11 mouse cellular contexts compared by ENCODE assay signal in genomic region chr16:33921514-33921913, GRCm38 (mm10). TPM values are rescaled to one million over a fixed set of nuclear protein-coding genes. Genes with fewer than 3 reads are reported as not detected.
DNase-seq lines count a peak whose midpoint lies in the region; ATAC-seq and TF ChIP-seq lines count a peak whose summit lies in the region.
"Had no signal": no experiment of that assay in that cellular context is flagged by ENCODE, and none has a peak within 500 bp of the region (broad histone marks: within the 10 kb centered on the region; RNA-seq: fewer than 3 reads in every experiment).

No protein-coding gene starts in this region.

- no peak for TF ChIP-seq CTCF in kidney, postnatal 0 days (IDR thresholded peaks at IDR 0.05; ENCODE audit: low read depth)

- no peak for ATAC-seq in forebrain, embryonic 15.5 days (replicated peaks)
- no peak for ATAC-seq in kidney, postnatal 0 days (replicated peaks; ENCODE audit: low FRiP score, low read depth)
- no peak for ATAC-seq in intestine, embryonic 16.5 days
- ATAC-seq in megakaryocyte progenitor cell, adult 5-6 weeks (replicated peaks; ENCODE audit: poor library complexity), result peak; percentile 48
- ATAC-seq in midbrain, embryonic 13.5 days, result no peak
- ATAC-seq: forebrain, embryonic 14.5 days; midbrain, embryonic 16.5 days had no signal

- no peaks in the 10 kb centered on the region for H3K27me3 ChIP-seq in forebrain, embryonic 10.5 days (ENCODE audit: poor library complexity, severe bottlenecking)
- no peaks in the 10 kb centered on the region for H3K27me3 ChIP-seq in forebrain, embryonic 15.5 days
- H3K27me3 ChIP-seq in kidney, postnatal 0 days (ENCODE audit: insufficient read depth, low read length), result no peaks in the 10 kb centered on the region
- H3K27me3 ChIP-seq in intestine, embryonic 16.5 days (replicated peaks; ENCODE audit: control insufficient read depth, insufficient read depth, low read length), result no peaks in the 10 kb centered on the region
- no peaks in the 10 kb centered on the region for H3K27me3 ChIP-seq in midbrain, embryonic 13.5 days

- peaks cover 32% of the 10 kb centered on the region for H3K4me1 ChIP-seq in forebrain, embryonic 10.5 days
- peaks cover 6% of the 10 kb centered on the region for H3K4me1 ChIP-seq in forebrain, embryonic 15.5 days
- H3K4me1 ChIP-seq in kidney, postnatal 0 days (replicated peaks; ENCODE audit: insufficient read depth, low read length), result peaks cover 39% of the 10 kb centered on the region
- peaks cover 40% of the 10 kb centered on the region for H3K4me1 ChIP-seq in intestine, embryonic 16.5 days (ENCODE audit: control insufficient read depth, insufficient read depth, low read length)
- H3K4me1 ChIP-seq in midbrain, embryonic 13.5 days (replicated peaks), result peaks cover 10% of the 10 kb centered on the region

- no peaks in the 10 kb centered on the region for H3K9me3 ChIP-seq in forebrain, embryonic 10.5 days
- H3K9me3 ChIP-seq in forebrain, embryonic 15.5 days, result no peaks in the 10 kb centered on the region
- no peaks in the 10 kb centered on the region for H3K9me3 ChIP-seq in kidney, postnatal 0 days (replicated peaks; ENCODE audit: low read length)
- H3K9me3 ChIP-seq in intestine, embryonic 16.5 days (ENCODE audit: control insufficient read depth, low read length), result no peaks in the 10 kb centered on the region
- no peaks in the 10 kb centered on the region for H3K9me3 ChIP-seq in midbrain, embryonic 13.5 days

- no peak overlapping the region for H3K4me2 ChIP-seq in forebrain, embryonic 15.5 days (replicated peaks)
- H3K4me2 ChIP-seq in kidney, postnatal 0 days (ENCODE audit: low read length), result no peak overlapping the region
- H3K4me2 ChIP-seq in intestine, embryonic 16.5 days (ENCODE audit: low read depth, low read length), result no peak overlapping the region
- H3K4me2 ChIP-seq in midbrain, embryonic 13.5 days (replicated peaks), result no peak overlapping the region

- H3K27ac ChIP-seq in forebrain, embryonic 10.5 days, result peak overlapping the region; percentile 73; the same call in 1 of the 2 replicates
- no peak overlapping the region for H3K27ac ChIP-seq in forebrain, embryonic 15.5 days (replicated peaks)
- peak overlapping the region; percentile 54 for H3K27ac ChIP-seq in kidney, postnatal 0 days
- H3K27ac ChIP-seq in intestine, embryonic 16.5 days (ENCODE audit: low read length), result peak overlapping the region; percentile 58
- H3K27ac ChIP-seq in midbrain, embryonic 13.5 days, result no peak overlapping the region

- H3K4me3 ChIP-seq in forebrain, embryonic 10.5 days, result no peak overlapping the region
- H3K4me3 ChIP-seq in forebrain, embryonic 15.5 days, result no peak overlapping the region
- H3K4me3 ChIP-seq in kidney, postnatal 0 days (replicated peaks; ENCODE audit: low read depth, low read length), result no peak overlapping the region
- H3K4me3 ChIP-seq in intestine, embryonic 16.5 days (ENCODE audit: low read length), result no peak overlapping the region
- no peak overlapping the region for H3K4me3 ChIP-seq in midbrain, embryonic 13.5 days (replicated peaks)

- WGBS in forebrain, embryonic 10.5 days, result 81% methylated on average over 5 of the region's 5 CpGs
- 92% methylated on average over 5 of the region's 5 CpGs for WGBS in forebrain, embryonic 15.5 days
- WGBS in kidney, postnatal 0 days, result 45% methylated on average over 5 of the region's 5 CpGs
- WGBS in intestine, embryonic 16.5 days, result 65% methylated on average over 5 of the region's 5 CpGs
- WGBS in midbrain, embryonic 13.5 days, result 93% methylated on average over 5 of the region's 5 CpGs

- no peak for DNase-seq in forebrain, embryonic 10.5 days (ENCODE audit: extremely low spot score, low spot score)
- DNase-seq in kidney, postnatal 0 days (ENCODE audit: low spot score), result no peak
- DNase-seq in kidney, adult 8-10 months, result no peak
- DNase-seq in frontal cortex, postnatal 14 days (ENCODE audit: low spot score in 2 of 2), result no peak
- DNase-seq: adrenal gland, postnatal 10 days had no signal

- H3K36me3 ChIP-seq in forebrain, embryonic 10.5 days (replicated peaks), result peaks cover 18% of the 10 kb centered on the region
- H3K36me3 ChIP-seq in forebrain, embryonic 15.5 days, result no peaks in the 10 kb centered on the region
- peaks cover 6% of the 10 kb centered on the region for H3K36me3 ChIP-seq in kidney, postnatal 0 days (ENCODE audit: insufficient read depth, low read length)
- H3K36me3 ChIP-seq in intestine, embryonic 16.5 days (ENCODE audit: control insufficient read depth, insufficient read depth, low read length), result 0 out of 2 replicates have a peak, but pooled peaks cover 5% of the 10 kb centered on the region
- H3K36me3 ChIP-seq in midbrain, embryonic 13.5 days, result no peaks in the 10 kb centered on the region

- no peak overlapping the region for H3K9ac ChIP-seq in forebrain, embryonic 15.5 days (replicated peaks)
- no peak overlapping the region for H3K9ac ChIP-seq in kidney, postnatal 0 days (ENCODE audit: low read depth, low read length)
- H3K9ac ChIP-seq in intestine, embryonic 16.5 days (ENCODE audit: low read depth, low read length), result no peak overlapping the region
- H3K9ac ChIP-seq in midbrain, embryonic 13.5 days (replicated peaks), result no peak overlapping the region

RNA-seq across cellular contexts. Expression of gene Umps, which starts 45.3 kb away (rescaled TPM):
- 107 and 111 TPM in 2 replicates for polyA plus RNA-seq in forebrain, embryonic 10.5 days (2016; fragmentation: Nextera tagmentation; extraction: Ambion mirVana)
- 32.9 and 34.5 TPM in 2 replicates for polyA plus RNA-seq in forebrain, embryonic 15.5 days (2015; fragmentation: Nextera tagmentation; extraction: Ambion mirVana)
- polyA plus RNA-seq in kidney, postnatal 0 days (2015; fragmentation: Nextera tagmentation; extraction: Ambion mirVana), result 37.9 and 41.7 TPM in 2 replicates
- 40.0 and 49.4 TPM in 2 replicates for polyA plus RNA-seq in intestine, embryonic 16.5 days (2015; fragmentation: Nextera tagmentation; extraction: Ambion mirVana)
- total RNA-seq in megakaryocyte progenitor cell, adult 5-6 weeks (2015), result 61.6 and 61.9 TPM in 2 replicates
- 111 and 113 TPM in 2 replicates for total RNA-seq in megakaryocyte progenitor cell, adult 5-6 weeks (2017)
- polyA plus RNA-seq in midbrain, embryonic 13.5 days (2015; fragmentation: Nextera tagmentation; extraction: Ambion mirVana), result 28.5 and 29.3 TPM in 2 replicates

Comparison
In these comparisons a context has a peak if more than half of its experiments do, and no peak if none do; other contexts are left out.
1. H3K27ac ChIP-seq: peak in forebrain, embryonic 10.5 days (single experiment), kidney, postnatal 0 days (single experiment) and intestine, embryonic 16.5 days (single experiment); none in forebrain, embryonic 15.5 days (single experiment) and midbrain, embryonic 13.5 days (single experiment).